Mouse (Mus musculus) heart, embryonic 10.5 days (tissue): ENCODE results near the gene Ptgds. TPM values are rescaled to one million over a fixed set of nuclear protein-coding genes. Genes with fewer than 3 reads are reported as not detected.

Source experiments
- DNase-seq: peaks from one replicate; pipeline ENCODE4 v3.0.0-alpha.2; 2017; ENCODE audit warnings: low spot score
- H3K27ac ChIP-seq: fragments of 300-500 bp; sonication (generic); 2 replicates; pipeline ENCODE4 v1.5.1; 2016; ENCODE audit warnings: mild to moderate bottlenecking
- H3K27me3 ChIP-seq: fragments of 300-500 bp; sonication (generic); 2 replicates; pipeline ENCODE4 v1.6.1; 2016; ENCODE audit warnings: mild to moderate bottlenecking; ENCODE audit not compliant: poor library complexity, insufficient read depth, severe bottlenecking
- H3K36me3 ChIP-seq: fragments of 300-500 bp; sonication (generic); 2 replicates; pipeline ENCODE4 v1.6.1; 2016; ENCODE audit warnings: mild to moderate bottlenecking, moderate library complexity
- H3K4me1 ChIP-seq: fragments of 300-500 bp; sonication (generic); 2 replicates; pipeline ENCODE4 v1.6.1; 2016; ENCODE audit warnings: mild to moderate bottlenecking
- H3K4me3 ChIP-seq: fragments of 300-500 bp; sonication (generic); 2 replicates; pipeline ENCODE4 v1.5.1; 2016; ENCODE audit warnings: mild to moderate bottlenecking, moderate library complexity
- H3K9me3 ChIP-seq: fragments of 300-500 bp; sonication (generic); 2 replicates; pipeline ENCODE4 v1.6.1; 2016; ENCODE audit warnings: mild to moderate bottlenecking, moderate library complexity
- WGBS: fragments of 180-500 bp; shearing (Covaris S2); methylation state at CpG from one replicate; pipeline ENCODE4 v1.1.7; 2016; 5-methylcytosine and 5-hydroxymethylcytosine counted together
- polyA plus RNA-seq: library from polyadenylated mRNA; unstranded; fragments of >200 nt; fragmentation: Nextera tagmentation; extraction: Ambion mirVana; gene quantifications from 2 replicates; pipeline ENCODE4 v1.2.1, GENCODE M21; 2016

Ptgds gene
- polyA plus RNA-seq, 1 experiment from 2014 or later, result 0.18 TPM

GRCm38 (mm10) chr2:25430395-25431233 is 39.2 kb downstream of the Ptgds start:
- H3K4me3 ChIP-seq, result no peak overlapping the region
- no peaks in the 10 kb centered on the region for H3K36me3 ChIP-seq
- no peak overlapping the region for H3K27ac ChIP-seq
- no peak for DNase-seq
- 70% methylated on average over 17 of the region's 17 CpGs for WGBS
- no peaks in the 10 kb centered on the region for H3K9me3 ChIP-seq
- peaks cover 15% of the 10 kb centered on the region for H3K4me1 ChIP-seq
- peaks cover 77% of the 10 kb centered on the region for H3K27me3 ChIP-seq

GRCm38 (mm10) chr2:25429435-25430180 is 40.2 kb downstream of the Ptgds start:
- no peaks in the 10 kb centered on the region for H3K9me3 ChIP-seq
- H3K4me3 ChIP-seq, result peak overlapping the region; percentile 85
- H3K36me3 ChIP-seq, result no peaks in the 10 kb centered on the region
- H3K27me3 ChIP-seq, result peaks cover 80% of the 10 kb centered on the region
- WGBS, result 74% methylated on average over 5 of the region's 5 CpGs
- no peak for DNase-seq
- H3K4me1 ChIP-seq, result peaks cover 15% of the 10 kb centered on the region
- peak overlapping the region; percentile 90; the same call in 1 of the 2 replicates for H3K27ac ChIP-seq

GRCm38 (mm10) chr2:25428442-25429236 is 41.2 kb downstream of the Ptgds start, which contains the start of gene Abca2:
Gene Abca2, plus strand, starts transcription at chr2:25428703.
- no peaks in the 10 kb centered on the region for H3K9me3 ChIP-seq
- peak within 1 kb of the TSS; percentile 85 for H3K4me3 ChIP-seq
- 0% methylated on average over 86 of the region's 89 CpGs for WGBS
- H3K36me3 ChIP-seq, result no peaks in the 10 kb centered on the region
- H3K4me1 ChIP-seq, result peaks cover 15% of the 10 kb centered on the region
- peaks cover 80% of the 10 kb centered on the region for H3K27me3 ChIP-seq
- peak; percentile 94 for DNase-seq
- peak within 1 kb of the TSS; percentile 90 for H3K27ac ChIP-seq

GRCm38 (mm10) chr2:25427256-25427655 is 42.6 kb downstream of the Ptgds start:
- H3K4me1 ChIP-seq, result peaks cover 15% of the 10 kb centered on the region
- no peak for DNase-seq
- H3K27me3 ChIP-seq, result peaks cover 80% of the 10 kb centered on the region
- no peak overlapping the region for H3K4me3 ChIP-seq
- no peaks in the 10 kb centered on the region for H3K36me3 ChIP-seq
- no peak overlapping the region for H3K27ac ChIP-seq
- WGBS, result 85% methylated on average over 5 of the region's 5 CpGs
- H3K9me3 ChIP-seq, result no peaks in the 10 kb centered on the region

GRCm38 (mm10) chr2:25426721-25427191 is 43.1 kb downstream of the Ptgds start:
- no peak for DNase-seq
- H3K9me3 ChIP-seq, result no peaks in the 10 kb centered on the region
- peaks cover 79% of the 10 kb centered on the region for H3K27me3 ChIP-seq
- H3K36me3 ChIP-seq, result no peaks in the 10 kb centered on the region
- H3K27ac ChIP-seq, result no peak overlapping the region
- 29% methylated on average over 5 of the region's 5 CpGs for WGBS
- H3K4me1 ChIP-seq, result peaks cover 15% of the 10 kb centered on the region
- no peak overlapping the region for H3K4me3 ChIP-seq

GRCm38 (mm10) chr2:25425481-25425880 is 44.4 kb downstream of the Ptgds start:
- no peak for DNase-seq
- H3K27ac ChIP-seq, result no peak overlapping the region
- no peak overlapping the region for H3K4me3 ChIP-seq
- WGBS, result 44% methylated on average over 27 of the region's 27 CpGs
- peaks cover 12% of the 10 kb centered on the region for H3K4me1 ChIP-seq
- no peaks in the 10 kb centered on the region for H3K9me3 ChIP-seq
- no peaks in the 10 kb centered on the region for H3K36me3 ChIP-seq
- peaks cover 68% of the 10 kb centered on the region for H3K27me3 ChIP-seq

GRCm38 (mm10) chr2:25423626-25424025 is 46.2 kb downstream of the Ptgds start:
- Histone ChIP-seq H3K9me3 (no peaks in the 10 kb centered on the region), H3K4me3 (no peak overlapping the region), H3K4me1 (peaks cover 4% of the 10 kb centered on the region), H3K36me3 (no peaks in the 10 kb centered on the region), H3K27ac (no peak overlapping the region), H3K27me3 (peaks cover 57% of the 10 kb centered on the region)
- no peak for DNase-seq
- WGBS, result 50% methylated on average over 1 of the region's 1 CpGs

- H3K36me3 ChIP-seq, result no peaks in the 10 kb centered on the region
- 55% methylated on average over 17 of the region's 17 CpGs for WGBS
- no peaks in the 10 kb centered on the region for H3K4me1 ChIP-seq
- no peak within 1 kb of the TSS for H3K4me3 ChIP-seq
- 0 out of 2 replicates have a peak within 1 kb of the TSS, but pooled peaks have one; percentile 2 for H3K27ac ChIP-seq
- DNase-seq, result no peak
- peaks cover 58% of the 10 kb centered on the region for H3K27me3 ChIP-seq
- H3K9me3 ChIP-seq, result no peaks in the 10 kb centered on the region
Measured at GRCm38 (mm10) chr2:25422587-25423410, 47.0 kb downstream of the Ptgds start, which contains the start of gene Fut7. Gene Fut7, plus strand, starts transcription at chr2:25423267.

- DNase-seq, result no peak
- Histone ChIP-seq H3K27ac (no peak overlapping the region), H3K36me3 (no peaks in the 10 kb centered on the region), H3K27me3 (peaks cover 58% of the 10 kb centered on the region), H3K4me1 (no peaks in the 10 kb centered on the region), H3K9me3 (no peaks in the 10 kb centered on the region), H3K4me3 (no peak overlapping the region)
- WGBS, result 12% methylated on average over 3 of the region's 3 CpGs
Measured at GRCm38 (mm10) chr2:25421896-25422295, 48.0 kb downstream of the Ptgds start.

GRCm38 (mm10) chr2:25417426-25417825 is 52.4 kb downstream of the Ptgds start:
- 38% methylated on average over 3 of the region's 3 CpGs for WGBS
- H3K4me1 ChIP-seq, result no peaks in the 10 kb centered on the region
- peaks cover 21% of the 10 kb centered on the region for H3K27me3 ChIP-seq
- H3K27ac ChIP-seq, result no peak overlapping the region
- H3K36me3 ChIP-seq, result no peaks in the 10 kb centered on the region
- DNase-seq, result no peak
- H3K9me3 ChIP-seq, result no peaks in the 10 kb centered on the region
- no peak overlapping the region for H3K4me3 ChIP-seq
